Mouse (Mus musculus): ENCODE measurements around the gene Kif14. TPM values are rescaled to one million over a fixed set of nuclear protein-coding genes. Genes with fewer than 3 reads are reported as not detected.

The Kif14 gene
- polyA plus RNA-seq, 1 experiment from 2014 or later, result 11.6 TPM

GRCm38 (mm10) chr1:136446933-136447332 is 19.2 kb upstream of the Kif14 start:
- Histone ChIP-seq H3K27ac (ENCODE audit: low read depth, low read length) (no peak overlapping the region), H3K9me3 (ENCODE audit: control insufficient read depth, low read length) (no peaks in the 10 kb centered on the region)

DNA sequence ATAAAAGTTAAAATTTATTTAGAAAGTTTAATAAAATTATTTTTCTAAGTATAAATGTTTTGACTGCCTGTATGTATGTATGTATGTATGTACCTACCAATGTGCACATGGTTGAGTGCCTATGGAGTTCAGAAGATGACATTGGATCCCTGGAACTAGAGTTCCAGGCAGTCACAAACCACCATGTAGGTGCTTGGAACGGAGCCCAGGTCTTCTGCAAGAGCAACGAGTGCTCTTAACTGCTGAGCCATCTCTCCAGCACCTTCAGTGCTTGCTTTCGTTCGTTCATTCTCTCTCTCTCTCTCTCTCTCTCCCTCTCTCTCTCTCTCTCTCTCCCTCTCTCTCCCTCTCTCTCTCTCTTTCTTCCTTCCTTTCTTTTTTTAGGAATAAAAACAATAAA is 18.8 kb upstream of the Kif14 start:
- Histone ChIP-seq H3K4me1 (ENCODE audit: control insufficient read depth, insufficient read depth, low read length) (no peaks in the 10 kb centered on the region), H3K4me3 (ENCODE audit: low read length) (no peak overlapping the region), H3K27me3 (ENCODE audit: control insufficient read depth, insufficient read depth, low read length) (no peaks in the 10 kb centered on the region), H3K27ac (ENCODE audit: low read depth, low read length) (no peak overlapping the region), H3K9me3 (ENCODE audit: control insufficient read depth, low read length) (no peaks in the 10 kb centered on the region), H3K9ac (ENCODE audit: low read depth, low read length) (no peak overlapping the region), H3K4me2 (replicated peaks; ENCODE audit: low read depth, low read length) (no peak overlapping the region), H3K36me3 (ENCODE audit: control insufficient read depth, insufficient read depth, low read length) (no peaks in the 10 kb centered on the region)
- peak; percentile 50; the same call in 1 of the 2 replicates for ATAC-seq (ENCODE audit: low FRiP score, low TSS enrichment)
- 55% methylated on average over 4 of the region's 4 CpGs for WGBS

More at GRCm38 (mm10) chr1:136446933-136447332, 19.2 kb upstream of the Kif14 start:
- no peak overlapping the region for H3K9ac ChIP-seq (ENCODE audit: low read depth, low read length)
- WGBS, result 57% methylated on average over 10 of the region's 10 CpGs
- ATAC-seq (ENCODE audit: low FRiP score, low TSS enrichment), result peak; percentile 43; the same call in 1 of the 2 replicates
- H3K4me2 ChIP-seq (replicated peaks; ENCODE audit: low read depth, low read length), result no peak overlapping the region
- H3K36me3 ChIP-seq (ENCODE audit: control insufficient read depth, insufficient read depth, low read length), result no peaks in the 10 kb centered on the region
- H3K4me3 ChIP-seq (ENCODE audit: low read length), result no peak overlapping the region
- no peaks in the 10 kb centered on the region for H3K4me1 ChIP-seq (ENCODE audit: control insufficient read depth, insufficient read depth, low read length)
- H3K27me3 ChIP-seq (ENCODE audit: control insufficient read depth, insufficient read depth, low read length), result no peaks in the 10 kb centered on the region

DNA sequence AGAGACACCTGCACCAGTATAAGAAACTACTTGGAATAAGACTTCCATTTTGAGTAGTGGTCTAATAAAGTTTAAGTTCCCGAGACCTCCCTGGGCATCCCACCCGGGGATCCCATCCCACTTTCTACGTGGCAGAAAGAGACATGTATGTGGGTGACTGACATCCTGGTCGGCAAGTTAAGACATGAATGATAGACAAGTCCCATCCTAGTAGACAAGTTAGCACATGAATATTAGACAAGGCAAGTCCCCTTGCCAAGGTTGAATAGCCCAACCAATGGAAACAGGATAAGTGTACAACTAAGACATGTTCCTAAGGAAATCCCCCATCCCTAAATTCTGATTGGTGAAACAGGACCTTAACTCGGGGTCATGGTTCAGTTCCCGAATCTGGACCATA is 16.6 kb upstream of the Kif14 start:
- Histone ChIP-seq H3K9me3 (ENCODE audit: control insufficient read depth, low read length) (no peaks in the 10 kb centered on the region), H3K4me3 (ENCODE audit: low read length) (no peak overlapping the region), H3K36me3 (ENCODE audit: control insufficient read depth, insufficient read depth, low read length) (no peaks in the 10 kb centered on the region), H3K27ac (ENCODE audit: low read depth, low read length) (no peak overlapping the region), H3K27me3 (ENCODE audit: control insufficient read depth, insufficient read depth, low read length) (no peaks in the 10 kb centered on the region), H3K4me2 (replicated peaks; ENCODE audit: low read depth, low read length) (no peak overlapping the region), H3K4me1 (ENCODE audit: control insufficient read depth, insufficient read depth, low read length) (no peaks in the 10 kb centered on the region), H3K9ac (ENCODE audit: low read depth, low read length) (no peak overlapping the region)
- WGBS, result 87% methylated on average over 6 of the region's 6 CpGs
- no peak for ATAC-seq (ENCODE audit: low FRiP score, low TSS enrichment)

GRCm38 (mm10) chr1:136450206-136450605 is 15.9 kb upstream of the Kif14 start:
- Histone ChIP-seq H3K4me1 (ENCODE audit: control insufficient read depth, insufficient read depth, low read length) (no peaks in the 10 kb centered on the region), H3K4me3 (ENCODE audit: low read length) (no peak overlapping the region), H3K27ac (ENCODE audit: low read depth, low read length) (no peak overlapping the region), H3K36me3 (ENCODE audit: control insufficient read depth, insufficient read depth, low read length) (no peaks in the 10 kb centered on the region), H3K27me3 (ENCODE audit: control insufficient read depth, insufficient read depth, low read length) (no peaks in the 10 kb centered on the region), H3K4me2 (replicated peaks; ENCODE audit: low read depth, low read length) (no peak overlapping the region), H3K9ac (ENCODE audit: low read depth, low read length) (no peak overlapping the region), H3K9me3 (ENCODE audit: control insufficient read depth, low read length) (no peaks in the 10 kb centered on the region)
- ATAC-seq (ENCODE audit: low FRiP score, low TSS enrichment), result no peak
- WGBS, result 74% methylated on average over 5 of the region's 5 CpGs

DNA sequence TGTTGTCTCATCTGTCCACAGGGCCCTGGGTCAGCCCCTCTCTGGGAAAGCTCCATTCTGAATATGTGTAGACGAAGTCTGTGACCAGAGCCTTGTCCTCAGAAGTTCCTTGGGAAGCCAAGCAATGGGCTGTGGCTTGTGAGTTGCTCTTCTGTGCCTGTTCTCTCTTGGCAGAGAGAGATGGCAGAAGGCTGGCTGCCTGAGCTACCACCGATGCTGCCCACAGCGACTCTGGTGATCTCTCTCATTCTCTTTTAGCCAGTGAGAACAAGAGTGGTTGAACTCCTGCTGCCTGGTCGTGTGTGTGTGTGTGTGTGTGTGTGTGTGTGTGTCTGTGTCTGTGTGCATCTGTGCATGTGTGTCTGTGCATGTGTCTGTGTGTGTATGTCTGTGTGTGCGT is 13.7 kb upstream of the Kif14 start:
- Histone ChIP-seq H3K36me3 (ENCODE audit: control insufficient read depth, insufficient read depth, low read length) (no peaks in the 10 kb centered on the region), H3K4me2 (replicated peaks; ENCODE audit: low read depth, low read length) (no peak overlapping the region), H3K27me3 (ENCODE audit: control insufficient read depth, insufficient read depth, low read length) (no peaks in the 10 kb centered on the region), H3K9ac (ENCODE audit: low read depth, low read length) (no peak overlapping the region), H3K4me1 (ENCODE audit: control insufficient read depth, insufficient read depth, low read length) (no peaks in the 10 kb centered on the region), H3K9me3 (ENCODE audit: control insufficient read depth, low read length) (no peaks in the 10 kb centered on the region), H3K27ac (ENCODE audit: low read depth, low read length) (no peak overlapping the region), H3K4me3 (ENCODE audit: low read length) (no peak overlapping the region)
- no peak for ATAC-seq (ENCODE audit: low FRiP score, low TSS enrichment)
- WGBS, result 81% methylated on average over 5 of the region's 5 CpGs

GRCm38 (mm10) chr1:136455756-136456585 is 10.2 kb upstream of the Kif14 start:
- no peak for ATAC-seq (ENCODE audit: low FRiP score, low TSS enrichment)
- no peaks in the 10 kb centered on the region for H3K9me3 ChIP-seq (ENCODE audit: control insufficient read depth, low read length)
- no peaks in the 10 kb centered on the region for H3K27me3 ChIP-seq (ENCODE audit: control insufficient read depth, insufficient read depth, low read length)
- WGBS, result 78% methylated on average over 17 of the region's 17 CpGs
- H3K9ac ChIP-seq (ENCODE audit: low read depth, low read length), result 0 out of 2 replicates have a peak overlapping the region, but pooled peaks have one; percentile 2
- no peak overlapping the region for H3K27ac ChIP-seq (ENCODE audit: low read depth, low read length)
- H3K4me1 ChIP-seq (ENCODE audit: control insufficient read depth, insufficient read depth, low read length), result no peaks in the 10 kb centered on the region
- H3K36me3 ChIP-seq (ENCODE audit: control insufficient read depth, insufficient read depth, low read length), result no peaks in the 10 kb centered on the region
- no peak overlapping the region for H3K4me3 ChIP-seq (ENCODE audit: low read length)
- no peak overlapping the region for H3K4me2 ChIP-seq (replicated peaks; ENCODE audit: low read depth, low read length)

GRCm38 (mm10) chr1:136456741-136457140 is 9.4 kb upstream of the Kif14 start:
- WGBS, result 80% methylated on average over 6 of the region's 6 CpGs
- H3K27me3 ChIP-seq (ENCODE audit: control insufficient read depth, insufficient read depth, low read length), result no peaks in the 10 kb centered on the region
- no peaks in the 10 kb centered on the region for H3K36me3 ChIP-seq (ENCODE audit: control insufficient read depth, insufficient read depth, low read length)
- no peak overlapping the region for H3K4me2 ChIP-seq (replicated peaks; ENCODE audit: low read depth, low read length)
- no peak overlapping the region for H3K9ac ChIP-seq (ENCODE audit: low read depth, low read length)
- no peak overlapping the region for H3K27ac ChIP-seq (ENCODE audit: low read depth, low read length)
- H3K4me3 ChIP-seq (ENCODE audit: low read length), result no peak overlapping the region
- ATAC-seq (ENCODE audit: low FRiP score, low TSS enrichment), result no peak
- no peaks in the 10 kb centered on the region for H3K9me3 ChIP-seq (ENCODE audit: control insufficient read depth, low read length)
- no peaks in the 10 kb centered on the region for H3K4me1 ChIP-seq (ENCODE audit: control insufficient read depth, insufficient read depth, low read length)

DNA sequence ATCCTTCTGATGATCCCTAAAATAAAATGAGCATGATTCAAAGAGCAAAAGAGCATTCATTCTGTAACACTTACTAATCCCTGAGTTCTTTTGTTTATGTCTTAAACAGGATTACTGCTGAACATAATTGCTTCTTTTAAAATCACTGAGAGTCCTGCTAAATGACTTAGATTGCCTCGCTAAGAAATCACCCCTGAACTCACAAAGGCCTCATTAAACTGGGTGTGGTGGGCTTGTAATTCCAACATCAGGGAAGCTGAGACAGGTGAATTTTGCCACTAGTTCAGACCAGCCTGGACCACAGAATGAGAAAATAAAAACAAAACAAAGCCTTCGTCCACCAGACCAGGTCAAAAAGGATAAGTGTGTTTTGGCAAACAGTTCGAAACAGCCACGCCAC is 8.7 kb upstream of the Kif14 start:
- no peaks in the 10 kb centered on the region for H3K36me3 ChIP-seq (ENCODE audit: control insufficient read depth, insufficient read depth, low read length)
- H3K9me3 ChIP-seq (ENCODE audit: control insufficient read depth, low read length), result no peaks in the 10 kb centered on the region
- H3K4me3 ChIP-seq (ENCODE audit: low read length), result no peak overlapping the region
- H3K9ac ChIP-seq (ENCODE audit: low read depth, low read length), result no peak overlapping the region
- no peak overlapping the region for H3K27ac ChIP-seq (ENCODE audit: low read depth, low read length)
- H3K4me2 ChIP-seq (replicated peaks; ENCODE audit: low read depth, low read length), result no peak overlapping the region
- 60% methylated on average over 4 of the region's 4 CpGs for WGBS
- no peaks in the 10 kb centered on the region for H3K4me1 ChIP-seq (ENCODE audit: control insufficient read depth, insufficient read depth, low read length)
- ATAC-seq (ENCODE audit: low FRiP score, low TSS enrichment), result no peak
- H3K27me3 ChIP-seq (ENCODE audit: control insufficient read depth, insufficient read depth, low read length), result no peaks in the 10 kb centered on the region

GRCm38 (mm10) chr1:136458691-136459245 is 7.4 kb upstream of the Kif14 start:
- WGBS, result 24% methylated on average over 9 of the region's 9 CpGs
- no peak overlapping the region for H3K4me2 ChIP-seq (replicated peaks; ENCODE audit: low read depth, low read length)
- no peak overlapping the region for H3K4me3 ChIP-seq (ENCODE audit: low read length)
- no peaks in the 10 kb centered on the region for H3K27me3 ChIP-seq (ENCODE audit: control insufficient read depth, insufficient read depth, low read length)
- H3K27ac ChIP-seq (ENCODE audit: low read depth, low read length), result no peak overlapping the region
- no peaks in the 10 kb centered on the region for H3K36me3 ChIP-seq (ENCODE audit: control insufficient read depth, insufficient read depth, low read length)
- no peak for ATAC-seq (ENCODE audit: low FRiP score, low TSS enrichment)
- no peaks in the 10 kb centered on the region for H3K9me3 ChIP-seq (ENCODE audit: control insufficient read depth, low read length)
- no peaks in the 10 kb centered on the region for H3K4me1 ChIP-seq (ENCODE audit: control insufficient read depth, insufficient read depth, low read length)
- H3K9ac ChIP-seq (ENCODE audit: low read depth, low read length), result no peak overlapping the region
